Mouse (Mus musculus): ENCODE measurements around the gene Sppl3.
"Not testable (repeated sequence)": the region's sequence is repeated elsewhere in the genome, so short reads cannot be mapped to it uniquely, and the experiment has no call there.

Sppl3 gene

DNA sequence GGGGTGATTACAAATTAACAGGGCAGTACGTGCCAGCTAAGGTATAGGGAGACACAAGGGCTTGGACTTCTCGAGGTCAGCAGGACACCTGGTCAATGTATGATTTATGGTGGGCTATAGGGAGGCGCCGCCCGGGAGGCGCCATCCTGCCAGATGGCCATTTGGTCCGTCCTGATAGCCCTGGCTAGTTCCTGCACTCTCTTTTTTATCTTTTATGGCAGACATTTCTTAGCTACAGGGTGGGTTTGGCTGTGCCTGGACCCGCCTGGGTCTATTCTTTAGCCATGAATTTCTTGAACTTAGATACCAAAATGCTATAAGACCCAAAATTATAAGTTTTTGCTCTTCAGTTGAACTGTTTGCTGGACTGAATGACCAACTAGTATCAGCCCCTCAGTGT is 62.4 kb downstream of the Sppl3 start:
- not testable (repeated sequence) for DNase-seq (ENCODE audit: low read depth, low spot score)

DNA sequence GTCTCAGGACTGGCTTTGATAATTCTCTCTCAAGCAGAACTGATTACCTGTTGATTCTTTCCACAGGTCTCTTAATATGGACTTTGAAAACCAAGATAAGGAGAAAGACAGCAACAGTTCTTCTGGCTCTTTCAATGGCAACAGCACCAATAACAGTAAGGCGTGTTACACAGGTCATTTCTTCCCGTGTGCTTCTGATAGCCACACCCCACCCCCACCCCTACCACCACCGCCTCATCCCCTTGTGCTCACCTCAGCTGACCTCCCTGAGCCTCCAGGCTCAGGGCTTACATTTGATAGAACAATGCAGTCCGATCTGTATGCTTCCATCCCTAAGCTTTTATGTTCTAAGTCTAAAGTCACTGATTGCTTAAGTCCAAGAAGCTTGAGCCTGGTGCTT is 63.8 kb downstream of the Sppl3 start:
- DNase-seq (ENCODE audit: low read depth, low spot score): no peak

DNA sequence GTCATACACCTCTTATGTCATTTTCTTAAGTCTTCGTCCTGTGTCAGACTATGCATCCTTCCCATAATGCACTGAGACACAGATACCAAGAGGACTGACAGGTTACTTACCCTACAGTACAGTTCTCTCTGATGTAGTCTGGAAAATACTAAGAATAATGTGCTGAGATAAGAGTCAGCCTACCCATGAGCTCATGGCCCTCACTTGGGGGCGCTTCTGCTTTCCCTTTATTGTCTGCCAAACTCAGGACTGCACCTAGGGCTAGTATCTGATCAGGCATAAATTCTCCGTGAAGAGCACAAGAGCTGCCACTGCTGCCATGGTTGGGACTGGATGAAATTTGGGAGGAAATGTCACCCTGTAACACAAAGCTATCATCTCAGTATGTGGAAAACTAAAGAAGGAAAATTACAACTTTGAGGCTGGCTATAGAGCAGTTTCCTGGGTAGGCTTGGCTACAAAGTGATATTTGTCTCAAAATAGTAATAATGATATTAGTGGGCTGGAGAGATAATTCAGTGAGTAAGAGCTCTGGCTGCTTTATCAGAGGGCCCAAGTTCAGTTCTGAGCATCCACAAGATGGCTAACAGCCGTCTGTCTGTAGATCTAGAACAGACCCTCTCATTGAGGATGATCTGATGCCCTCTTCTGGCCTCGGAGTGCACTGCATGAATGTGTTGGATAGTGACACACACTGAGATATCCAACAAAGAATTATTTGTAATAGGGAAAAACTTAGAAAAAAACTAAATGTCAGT is 65.4 kb downstream of the Sppl3 start:
- DNase-seq (ENCODE audit: low read depth, low spot score): peak; percentile 78

DNA sequence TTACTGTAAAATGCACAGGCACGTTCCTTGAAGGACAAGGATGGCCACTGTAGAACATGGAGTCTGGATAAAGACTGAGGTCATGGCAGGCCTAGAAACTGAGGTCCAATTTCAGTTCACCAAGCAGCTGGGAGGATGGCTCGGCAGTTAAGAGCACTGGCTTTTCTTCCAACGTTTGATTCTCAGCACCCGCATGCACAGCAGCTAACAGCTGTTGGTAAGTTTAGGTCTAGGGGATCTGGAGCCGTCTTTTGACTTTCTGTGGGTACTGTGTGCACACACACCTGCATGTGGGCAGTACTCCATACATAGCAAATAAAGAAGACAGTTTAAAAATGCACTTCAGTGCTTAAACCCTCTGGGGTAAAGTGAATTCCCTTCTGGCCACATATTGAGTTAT is 70.7 kb downstream of the Sppl3 start:
- no peak for DNase-seq (ENCODE audit: low read depth, low spot score)

DNA sequence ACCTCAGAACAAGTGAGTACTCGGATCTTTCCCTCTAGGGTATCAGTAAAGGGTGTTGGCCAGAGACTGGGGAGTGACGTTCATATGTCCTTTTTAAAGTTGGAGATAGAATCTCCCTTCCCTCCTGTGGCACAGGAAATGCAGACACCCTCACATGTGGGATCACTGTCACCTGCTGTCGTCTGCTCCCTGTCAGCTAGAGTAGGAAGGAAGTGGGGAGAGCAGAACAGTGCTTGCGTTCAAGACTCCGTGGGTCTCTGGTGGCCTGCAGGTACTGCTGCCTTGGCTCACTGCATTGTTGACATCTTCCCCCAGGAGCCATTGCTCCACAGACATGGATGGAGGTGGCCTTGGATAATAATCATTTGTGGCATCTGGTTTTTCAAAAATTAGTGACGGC is 72.6 kb downstream of the Sppl3 start:
- no peak for DNase-seq (ENCODE audit: low read depth, low spot score)

DNA sequence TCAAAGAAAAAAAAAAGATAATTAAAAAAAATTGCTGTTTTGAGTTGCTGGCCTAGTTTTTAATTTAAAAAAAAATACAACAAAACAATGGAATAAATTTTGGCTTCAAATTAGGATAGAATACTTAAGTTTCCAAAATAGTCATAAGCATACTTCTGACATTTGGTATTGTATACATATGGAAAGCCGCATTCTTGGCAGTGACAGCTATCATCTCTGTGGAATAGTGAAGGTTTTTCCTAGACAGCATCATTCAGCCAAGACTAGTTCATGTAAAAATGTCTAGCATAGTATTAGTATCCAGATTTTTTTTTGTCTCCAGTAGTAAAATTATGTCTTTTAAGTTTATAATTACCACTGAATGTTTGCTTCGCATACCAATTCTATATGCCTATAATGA is 74.7 kb downstream of the Sppl3 start:
- no peak for DNase-seq (ENCODE audit: low read depth, low spot score)

DNA sequence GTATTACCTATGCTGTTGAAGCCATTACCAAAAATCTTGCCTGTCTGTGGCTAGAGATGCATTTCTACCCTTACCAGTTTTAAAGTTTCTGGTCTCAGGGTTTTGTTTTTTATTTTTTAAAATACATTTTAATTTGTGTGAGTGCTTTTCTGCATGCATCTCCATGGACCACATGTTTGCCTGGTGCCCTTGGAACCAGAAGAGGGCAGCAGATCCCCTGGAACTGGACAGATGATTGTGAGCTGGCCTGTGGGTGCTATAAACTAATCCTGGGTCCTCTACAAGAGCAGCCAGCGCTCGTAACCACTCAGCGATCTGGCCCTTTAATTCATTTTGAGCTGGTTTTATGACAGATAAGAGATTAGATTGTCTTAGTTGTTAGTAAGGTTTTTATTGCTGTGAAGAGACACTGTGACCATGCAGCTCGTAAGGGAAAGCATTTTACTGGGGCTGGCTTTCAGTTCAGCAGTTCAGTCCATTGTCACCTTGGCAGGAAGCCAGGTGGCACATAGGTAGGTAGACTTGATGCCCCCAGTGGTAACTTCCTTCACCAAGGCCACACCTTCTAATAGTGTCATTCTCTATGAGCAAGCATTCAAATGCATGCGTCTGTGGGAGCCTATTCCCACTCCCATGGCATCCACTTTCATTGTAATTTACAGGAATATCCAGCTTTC is 78.8 kb downstream of the Sppl3 start:
- DNase-seq (ENCODE audit: low read depth, low spot score): no peak

DNA sequence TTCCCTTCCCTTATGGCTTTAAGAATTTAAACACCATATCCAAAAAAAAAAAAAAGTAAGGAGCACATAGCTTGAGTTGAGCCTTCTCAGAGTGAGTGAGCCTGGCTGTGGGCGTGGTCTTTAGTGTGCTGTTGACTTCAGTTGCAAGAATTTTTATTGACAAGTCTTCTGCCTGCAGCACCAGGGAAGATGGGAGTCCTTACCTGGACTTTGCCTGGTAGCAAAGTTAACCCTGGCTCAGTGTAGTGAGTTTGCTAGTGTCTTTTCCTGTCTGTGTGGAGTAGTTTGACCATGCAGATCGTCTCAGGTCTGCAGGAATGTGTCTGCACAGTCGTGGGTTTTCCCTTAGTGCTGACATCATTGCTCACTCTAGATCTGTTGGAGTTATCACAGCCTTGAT is 80.1 kb downstream of the Sppl3 start:
- no peak for DNase-seq (ENCODE audit: low read depth, low spot score)

DNA sequence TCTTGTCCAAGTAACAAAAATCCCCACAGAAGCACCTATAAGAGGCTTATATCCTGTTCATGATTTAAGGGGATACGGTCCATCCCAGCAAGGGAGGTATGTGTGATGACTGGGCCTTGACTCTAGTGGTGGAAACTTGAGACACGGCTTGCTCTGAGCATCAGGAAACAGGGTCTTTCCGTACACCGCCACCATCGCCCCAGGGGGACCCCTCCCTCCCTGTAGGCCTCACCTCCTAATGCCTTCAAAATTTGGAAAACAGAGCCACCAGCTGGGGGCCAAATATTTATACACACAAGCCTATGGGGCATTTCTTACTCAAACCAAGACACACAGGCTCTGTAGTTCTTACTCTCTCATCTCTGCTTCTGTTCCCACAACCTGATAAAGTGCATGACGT is 80.8 kb downstream of the Sppl3 start:
- peak; percentile 43 for DNase-seq (ENCODE audit: low read depth, low spot score)

DNA sequence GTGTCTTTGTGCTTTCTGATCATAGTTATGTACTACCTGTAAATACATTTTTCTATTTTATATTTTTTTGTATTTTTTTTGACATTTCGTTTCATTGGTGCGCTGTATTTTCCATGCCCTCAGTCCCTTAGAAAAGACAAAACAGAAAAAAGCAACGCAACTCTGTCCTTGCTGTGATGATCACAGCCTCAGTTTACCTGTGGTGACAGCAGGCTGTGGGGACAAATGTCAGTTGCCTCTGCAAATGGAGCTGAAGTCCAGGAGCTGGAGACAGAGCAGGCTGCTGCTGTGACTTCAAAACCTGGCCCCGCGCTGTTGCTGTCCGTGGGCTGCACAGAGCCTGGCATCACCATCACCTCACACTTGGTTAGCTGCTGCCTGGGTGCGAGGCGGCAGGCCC is 87.3 kb downstream of the Sppl3 start, which contains the start of gene Gm10401:
Gm10401 (minus strand) TSS at position 101 of the 400 bp plus-strand sequence.
- no peak for DNase-seq (ENCODE audit: low read depth, low spot score)

DNA sequence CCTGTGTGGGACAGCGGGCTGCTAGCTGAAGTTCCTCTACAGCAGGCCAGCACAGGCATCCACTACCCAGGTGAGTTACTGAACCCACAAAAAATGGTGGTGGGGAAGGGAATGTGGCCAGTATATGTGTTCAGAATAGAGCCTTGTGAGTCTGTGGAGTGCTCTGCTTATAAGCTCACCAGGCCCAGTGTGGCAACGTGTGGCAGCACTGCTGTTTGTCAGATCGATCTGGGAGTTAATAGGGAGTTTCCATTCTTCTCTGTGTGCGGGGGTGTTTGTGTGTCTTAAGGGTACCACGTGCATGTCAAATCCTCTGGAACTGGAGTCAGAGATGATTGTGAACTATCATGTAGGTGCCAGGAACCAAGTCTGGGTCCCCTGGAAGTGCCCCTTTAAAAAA is 88.6 kb downstream of the Sppl3 start:
- DNase-seq (ENCODE audit: low read depth, low spot score): no peak

DNA sequence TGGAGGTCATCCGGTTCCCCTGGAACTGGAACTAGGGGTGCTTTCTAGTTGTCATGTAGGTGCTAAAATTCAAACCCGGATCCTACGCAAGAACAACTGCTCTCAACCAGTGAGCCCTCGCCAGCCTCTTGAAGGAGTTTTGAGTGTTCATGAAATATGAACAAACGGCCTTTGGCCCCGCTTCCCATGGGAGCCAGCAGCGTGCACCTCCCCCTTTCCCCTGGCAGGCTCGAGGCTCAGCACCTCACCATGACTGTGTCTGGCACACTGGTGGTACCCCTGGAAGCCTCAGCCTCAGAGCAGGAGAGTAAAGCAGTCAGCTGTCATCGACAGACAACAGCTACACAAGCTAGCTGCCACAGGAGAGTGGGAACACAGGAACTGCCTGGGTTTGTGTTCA is 89.1 kb downstream of the Sppl3 start:
- DNase-seq (ENCODE audit: low read depth, low spot score): no peak

DNA sequence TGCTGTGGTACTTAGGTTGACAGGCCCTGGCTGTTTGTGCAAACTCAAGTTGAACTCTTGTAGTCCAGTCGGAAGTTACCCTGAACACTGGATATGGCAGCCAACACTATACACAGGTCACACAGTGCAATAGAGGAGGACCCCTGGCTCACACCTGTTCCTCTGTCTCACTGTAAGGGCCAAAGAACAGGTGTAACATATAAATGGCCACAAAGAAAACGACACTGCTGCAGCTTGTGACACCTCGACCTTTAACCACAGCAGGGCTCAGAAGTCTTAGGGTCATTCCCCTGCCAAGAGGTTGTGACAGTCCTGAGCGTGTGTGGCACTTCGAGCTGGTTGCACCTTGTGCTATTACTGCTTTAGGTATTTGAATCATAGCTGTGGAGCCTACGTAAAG is 89.5 kb downstream of the Sppl3 start:
- no peak for DNase-seq (ENCODE audit: low read depth, low spot score)

DNA sequence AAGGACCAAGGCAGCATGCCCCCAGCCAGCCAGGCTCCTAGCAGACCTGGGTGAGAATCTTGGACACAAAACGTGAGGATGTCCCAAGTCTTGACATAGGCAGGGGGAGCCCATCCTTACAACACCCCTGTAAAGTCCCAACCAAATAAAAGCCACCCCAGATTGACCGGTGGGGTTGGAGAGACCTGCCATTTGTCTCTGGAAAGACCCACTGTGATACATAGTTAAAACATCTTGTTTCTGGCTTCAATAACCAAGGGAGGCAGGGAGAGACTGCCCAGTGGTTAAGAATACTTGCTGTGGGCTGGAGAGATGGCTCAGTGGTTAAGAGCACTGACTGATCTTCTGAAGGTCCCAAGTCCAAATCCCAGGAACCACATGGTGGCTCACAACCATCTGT is 91.3 kb downstream of the Sppl3 start:
- DNase-seq (ENCODE audit: low read depth, low spot score): no peak

DNA sequence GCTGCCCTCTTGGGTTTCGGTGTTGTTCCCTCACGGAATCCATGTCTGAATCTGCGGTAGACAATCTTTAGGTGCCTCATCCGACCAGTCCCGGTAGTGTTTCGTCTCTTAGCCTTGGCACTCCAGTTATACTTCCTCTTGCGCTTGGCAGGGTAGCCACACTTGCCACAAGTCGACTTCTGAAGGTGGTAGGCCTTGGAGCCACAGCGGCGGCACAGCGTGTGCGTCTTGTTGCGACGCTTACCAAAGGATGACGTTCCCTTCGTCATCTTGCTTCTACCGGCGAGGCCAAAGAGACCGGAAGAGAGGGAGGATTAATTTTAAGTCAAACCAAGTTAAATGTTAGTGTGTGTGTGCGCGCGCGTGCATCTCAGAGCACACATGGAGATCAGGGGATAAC is 92.3 kb downstream of the Sppl3 start:
- not testable (repeated sequence) for DNase-seq (ENCODE audit: low read depth, low spot score)

DNA sequence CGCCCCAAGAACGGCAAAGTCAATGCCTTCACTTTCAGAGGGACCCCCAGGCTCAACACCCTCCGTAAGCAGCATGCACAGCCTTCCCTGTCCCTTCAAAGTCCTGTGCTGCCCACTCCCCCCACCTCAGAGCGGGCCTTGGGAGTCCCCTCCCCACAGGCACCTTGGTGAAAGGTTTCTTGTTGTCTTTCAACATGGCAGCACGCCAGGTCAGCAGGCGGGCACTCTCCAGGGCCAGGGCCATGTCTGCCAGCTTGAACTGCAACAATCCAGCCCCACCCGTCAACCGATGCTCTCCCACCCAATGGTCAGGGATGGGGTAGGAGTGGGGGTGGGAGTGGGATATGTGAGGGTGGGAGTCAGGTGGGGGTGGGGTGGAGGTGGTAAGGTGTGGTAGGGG is 100.2 kb downstream of the Sppl3 start:
- no peak for DNase-seq (ENCODE audit: low read depth, low spot score)

DNA sequence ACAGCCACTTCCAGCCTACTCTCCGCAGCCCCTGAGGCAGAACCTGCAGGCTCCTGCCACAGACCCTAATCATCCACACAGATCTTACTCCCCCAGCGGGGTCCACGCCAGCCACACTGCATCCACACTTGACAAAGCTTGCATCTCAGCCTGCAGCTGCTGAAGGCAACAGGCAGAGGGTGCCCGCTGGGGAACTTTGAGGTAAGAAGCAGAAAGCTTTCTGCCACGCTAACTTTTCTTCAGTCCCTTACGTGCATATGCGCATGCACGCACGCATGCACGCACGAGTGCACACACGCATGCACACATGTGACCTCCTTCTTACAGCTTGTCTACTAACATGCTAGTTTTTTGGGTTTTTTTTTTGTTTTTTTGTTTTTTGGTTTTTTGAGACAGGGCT is 102.3 kb downstream of the Sppl3 start:
- no peak for DNase-seq (ENCODE audit: low read depth, low spot score)

DNA sequence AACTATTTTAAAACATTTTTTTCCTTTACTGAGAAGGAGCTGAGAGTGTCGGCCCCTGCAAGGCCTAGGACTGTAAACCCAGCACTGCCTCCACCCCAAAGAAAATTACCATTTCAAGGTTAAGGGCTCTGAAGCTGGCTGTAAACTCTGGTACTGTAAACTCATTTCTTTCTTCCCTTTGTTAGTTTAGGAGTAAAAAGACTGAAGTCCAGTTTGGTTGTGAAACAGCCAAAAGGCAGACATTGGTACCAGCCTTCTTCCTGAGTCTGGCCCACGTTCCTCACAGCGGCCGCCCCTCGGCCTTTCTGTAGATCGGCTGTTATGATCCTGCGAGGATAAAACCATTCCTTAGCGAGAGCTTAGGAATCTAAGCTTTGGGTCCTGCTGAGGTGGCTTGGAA is 103.6 kb downstream of the Sppl3 start:
- no peak for DNase-seq (ENCODE audit: low read depth, low spot score)

DNA sequence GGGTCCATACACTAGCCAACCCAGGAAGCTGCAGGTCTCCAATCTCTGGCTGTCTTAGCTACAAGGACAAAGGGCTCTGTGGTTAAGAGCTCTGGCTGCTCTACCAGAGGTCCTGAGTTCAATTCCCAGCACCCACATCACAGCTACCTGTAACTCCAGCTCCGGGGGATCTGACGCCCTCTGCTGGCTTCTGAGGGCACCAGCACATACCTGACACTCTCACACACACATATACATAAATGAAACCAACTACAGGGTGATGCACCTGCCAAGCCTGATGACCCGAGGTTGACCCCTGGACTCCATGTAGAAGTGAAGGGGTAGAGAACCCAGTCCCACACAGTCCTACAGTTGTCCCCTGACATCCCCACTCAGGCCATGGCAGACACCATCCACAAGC is 105.5 kb downstream of the Sppl3 start:
- no peak for DNase-seq (ENCODE audit: low read depth, low spot score)

DNA sequence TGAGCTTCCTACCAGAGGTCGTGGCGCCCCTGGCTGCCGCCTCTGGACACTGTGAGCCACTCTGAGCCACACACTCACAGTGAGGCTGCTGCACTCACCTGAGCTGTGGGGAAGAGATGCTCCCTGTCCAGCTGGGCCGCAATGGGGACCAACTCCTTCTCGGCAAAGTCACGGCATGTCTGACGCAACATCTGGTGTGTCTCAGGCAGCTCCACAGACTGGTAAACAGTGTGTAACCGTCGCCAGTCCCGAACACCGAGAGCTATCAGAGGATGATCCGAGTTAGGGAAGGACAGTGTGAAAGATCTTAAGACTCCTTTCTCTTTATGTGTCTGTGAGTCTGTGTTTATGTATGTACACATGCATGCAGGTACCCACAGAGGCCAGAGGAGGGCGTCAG is 106.5 kb downstream of the Sppl3 start:
- no peak for DNase-seq (ENCODE audit: low read depth, low spot score)

DNA sequence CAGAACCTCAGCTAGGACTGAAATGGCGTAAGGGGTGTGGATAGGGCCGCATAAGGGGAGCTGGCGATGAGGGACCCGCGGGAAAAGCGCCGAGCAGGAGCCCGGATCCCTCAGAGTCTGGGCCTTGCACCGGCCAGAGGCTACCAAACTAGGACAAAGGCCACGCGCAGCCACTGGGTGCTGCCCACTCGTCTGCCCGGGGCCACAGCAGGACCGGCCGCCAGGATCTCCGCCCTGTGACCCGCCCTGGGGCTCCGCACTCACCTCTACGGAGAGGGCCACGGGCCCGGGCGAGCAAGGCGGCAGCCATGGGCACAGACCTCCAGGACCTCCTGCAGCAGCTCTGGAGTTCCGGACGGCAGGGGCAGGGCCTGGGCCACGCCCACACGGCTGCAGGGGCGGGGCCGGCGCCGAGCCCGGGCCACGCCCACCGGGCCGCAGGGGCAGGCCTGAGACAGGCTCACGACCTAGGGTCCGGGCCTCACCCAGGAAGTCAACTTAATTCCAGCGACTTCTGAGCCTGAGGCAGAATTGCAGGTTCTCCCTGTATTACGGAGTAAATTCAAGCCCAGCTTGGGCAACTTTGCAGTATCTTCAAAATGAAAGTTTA is 108.1 kb downstream of the Sppl3 start, which contains the start of gene Acads:
Acads (minus strand) TSS at position 386 of the 610 bp plus-strand sequence.
- peak; percentile 90 for DNase-seq (ENCODE audit: low read depth, low spot score)

DNA sequence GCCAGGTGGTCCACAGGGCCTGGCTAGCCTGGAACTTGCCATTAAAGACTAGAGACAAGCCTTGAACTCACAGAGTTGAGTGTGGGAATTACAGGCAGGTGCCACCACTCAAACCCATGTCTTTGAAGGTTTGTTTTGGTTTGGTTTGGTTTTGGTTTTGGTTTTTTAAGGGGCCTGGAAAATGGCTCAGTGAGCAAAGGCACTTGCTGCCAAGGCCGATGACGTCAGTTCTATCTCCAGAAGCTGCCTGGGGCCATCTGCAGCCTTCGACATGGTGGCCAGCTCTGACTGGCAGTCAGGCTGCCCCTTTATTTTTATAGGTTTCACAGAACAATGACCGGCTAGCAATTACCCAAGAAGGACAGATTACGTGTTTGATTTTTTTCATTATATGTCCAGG is 110.0 kb downstream of the Sppl3 start:
- no peak for DNase-seq (ENCODE audit: low read depth, low spot score)

DNA sequence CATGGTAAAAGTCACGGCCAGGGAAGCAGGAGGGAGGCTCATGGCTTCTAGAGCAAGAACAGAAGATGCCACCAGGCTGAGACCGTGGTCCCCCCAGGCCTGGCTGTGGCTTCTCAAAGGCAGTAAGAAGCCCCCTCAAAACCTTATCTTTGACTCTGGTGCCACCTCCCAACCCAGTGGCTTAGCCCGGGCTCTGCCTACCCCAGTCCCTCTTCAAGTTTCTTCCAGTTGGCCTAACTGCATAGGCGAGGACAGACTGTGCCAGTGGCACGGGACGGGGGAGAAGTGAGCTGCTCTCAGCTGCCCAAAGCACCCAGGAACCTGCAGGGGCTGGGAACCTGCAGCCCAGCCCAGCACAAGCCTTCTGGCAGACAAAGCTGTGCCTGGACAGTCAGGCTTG is 113.8 kb downstream of the Sppl3 start:
- no peak for DNase-seq (ENCODE audit: low read depth, low spot score)

All from CD4-positive, CD25-positive, alpha-beta regulatory T cell, adult 2 months (primary cell).